Mouse (Mus musculus) MEL (cell line): Measurements from ENCODE around the gene Klhl3. TPM values are rescaled to one million over a fixed set of nuclear protein-coding genes. Genes with fewer than 3 reads are reported as not detected.

ENCODE experiments used
- DNase-seq: peaks from one replicate; pipeline ENCODE4 v3.0.0; 2011; ENCODE audit warnings: low read depth, low spot score
- H3K27ac ChIP-seq: 2 replicates; pipeline ENCODE4 v1.5.1; 2012; ENCODE audit warnings: low read depth, mild to moderate bottlenecking, control low read depth, low read length, moderate library complexity; ENCODE audit not compliant: control insufficient read depth
- H3K27me3 ChIP-seq, 2 experiments: fragments of 150-350 bp in 1 of 2; sonication (generic) in 1 of 2; 2 replicates each; pipeline ENCODE4 v1.6.1; 2012; ENCODE audit warnings: low read length in 2 of 2, mild to moderate bottlenecking in 2 of 2, improper control_type of control experiment in 1 of 2, moderate library complexity in 1 of 2; ENCODE audit not compliant: insufficient read depth in 2 of 2, control insufficient read depth in 1 of 2
- H3K36me3 ChIP-seq, 2 experiments: 2 replicates each; pipeline ENCODE4 v1.6.1; 2012 to 2014; ENCODE audit warnings: low read length in 2 of 2, improper control_type of control experiment in 1 of 2, inconsistent platforms in 1 of 2, mild to moderate bottlenecking in 1 of 2; ENCODE audit not compliant: insufficient read depth in 2 of 2, control insufficient read depth in 1 of 2
- H3K4me1 ChIP-seq, 2 experiments: fragments of 150-350 bp in 1 of 2; sonication (generic) in 1 of 2; 2 replicates each; pipeline ENCODE4 v1.6.1; 2012; ENCODE audit warnings: low read length in 2 of 2, improper control_type of control experiment in 1 of 2, mild to moderate bottlenecking in 1 of 2; ENCODE audit not compliant: insufficient read depth in 2 of 2, control insufficient read depth in 1 of 2
- H3K4me3 ChIP-seq, 2 experiments: fragments of 150-350 bp in 1 of 2; sonication (generic) in 1 of 2; 2 replicates each; pipeline ENCODE4 v1.5.1; 2012; ENCODE audit warnings: low read depth in 2 of 2, low read length in 2 of 2, mild to moderate bottlenecking in 2 of 2, moderate library complexity in 2 of 2, control low read depth in 1 of 2, improper control_type of control experiment in 1 of 2; ENCODE audit not compliant: control insufficient read depth in 1 of 2, insufficient read depth in 1 of 2
- H3K79me2 ChIP-seq: 2 replicates; pipeline ENCODE4 v1.6.1; 2012; ENCODE audit warnings: mild to moderate bottlenecking, low read length, moderate library complexity; ENCODE audit not compliant: control insufficient read depth, poor library complexity, insufficient read depth
- H3K9ac ChIP-seq: 2 replicates; pipeline ENCODE4 v1.6.1; 2012; ENCODE audit warnings: low read depth, mild to moderate bottlenecking, control low read depth, low read length, moderate library complexity; ENCODE audit not compliant: control insufficient read depth, poor library complexity, severe bottlenecking
- H3K9me3 ChIP-seq: fragments of 150-350 bp; sonication (generic); replicated peaks from 2 replicates; pipeline ENCODE4 v1.6.1; 2012; ENCODE audit warnings: mild to moderate bottlenecking, low read length, improper control_type of control experiment, moderate library complexity; ENCODE audit not compliant: insufficient read depth
- BHLHE40 ChIP-seq: IDR thresholded peaks from 2 replicates; pipeline ENCODE4 v1.6.1; 2012; ENCODE audit warnings: low read depth, mild to moderate bottlenecking, inconsistent platforms, low read length, improper control_type of control experiment, borderline replicate concordance
- CHD1 ChIP-seq: IDR thresholded peaks from 2 replicates; pipeline ENCODE4 v1.6.1; 2012; ENCODE audit warnings: low read depth, mild to moderate bottlenecking, inconsistent platforms, low read length, improper control_type of control experiment
- CTCF ChIP-seq, 3 experiments: IDR thresholded peaks in 2 of 3; conservative IDR thresholded peaks in 1 of 3; 2 replicates each; pipeline ENCODE4 v1.5.1; 2011 to 2012; ENCODE audit warnings: low read length in 3 of 3, low read depth in 2 of 3, mild to moderate bottlenecking in 2 of 3, improper control_type of control experiment in 1 of 3, inconsistent platforms in 1 of 3, mixed read lengths in 1 of 3, moderate library complexity in 1 of 3; ENCODE audit not compliant: control insufficient read depth in 1 of 3, insufficient read depth in 1 of 3, poor library complexity in 1 of 3, severe bottlenecking in 1 of 3
- E2F4 ChIP-seq: IDR thresholded peaks from 2 replicates; pipeline ENCODE4 v1.6.1; 2011; ENCODE audit warnings: low read depth, low read length, improper control_type of control experiment, borderline replicate concordance
- ELF1 ChIP-seq: IDR thresholded peaks from 2 replicates; pipeline ENCODE4 v1.6.1; 2014; ENCODE audit warnings: low read depth, mild to moderate bottlenecking, inconsistent platforms, low read length, improper control_type of control experiment, moderate library complexity
- EP300 ChIP-seq, 2 experiments: IDR thresholded peaks; 2 replicates each; pipeline ENCODE4 v1.6.1; 2011; ENCODE audit warnings: improper control_type of control experiment in 2 of 2, low read length in 2 of 2, low read depth in 1 of 2, mild to moderate bottlenecking in 1 of 2
- ETS1 ChIP-seq: IDR thresholded peaks from 2 replicates; pipeline ENCODE4 v1.6.1; 2012; ENCODE audit warnings: low read depth, mild to moderate bottlenecking, inconsistent platforms, low read length, improper control_type of control experiment, moderate library complexity
- JUND ChIP-seq: IDR thresholded peaks from 2 replicates; pipeline ENCODE4 v1.6.1; 2011; ENCODE audit warnings: low read depth, mild to moderate bottlenecking, improper control_type of control experiment, low read length
- KAT2A ChIP-seq: conservative IDR thresholded peaks from 2 replicates; pipeline ENCODE4 v1.6.1; 2012; ENCODE audit warnings: low read depth, low read length, improper control_type of control experiment, inconsistent platforms
- MAFK ChIP-seq: IDR thresholded peaks from 2 replicates; pipeline ENCODE4 v1.6.1; 2011; ENCODE audit warnings: low read depth, mild to moderate bottlenecking, low read length, improper control_type of control experiment, borderline replicate concordance
- MAX ChIP-seq: IDR thresholded peaks from 2 replicates; pipeline ENCODE4 v1.6.1; 2011; ENCODE audit warnings: low read length, improper control_type of control experiment
- MYC ChIP-seq: IDR thresholded peaks from 2 replicates; pipeline ENCODE4 v1.6.1; 2011; ENCODE audit warnings: low read depth, mild to moderate bottlenecking, low read length, improper control_type of control experiment, moderate library complexity
- NELFE ChIP-seq: IDR thresholded peaks from 2 replicates; pipeline ENCODE4 v1.6.1; 2011; ENCODE audit warnings: low read depth, low read length, improper control_type of control experiment
- NRF1 ChIP-seq: IDR thresholded peaks from 2 replicates; pipeline ENCODE4 v1.6.1; 2014; ENCODE audit warnings: low read depth, mild to moderate bottlenecking, inconsistent platforms, low read length, improper control_type of control experiment, moderate library complexity; ENCODE audit not compliant: poor library complexity, insufficient read depth, severe bottlenecking
- POLR2AphosphoS5 ChIP-seq: IDR thresholded peaks from 2 replicates; pipeline ENCODE4 v1.6.1; 2012; ENCODE audit warnings: low read depth, borderline replicate concordance, mild to moderate bottlenecking, inconsistent platforms, low read length, moderate library complexity, mixed read lengths
- RAD21 ChIP-seq: IDR thresholded peaks from 2 replicates; pipeline ENCODE4 v1.6.1; 2011; ENCODE audit warnings: mild to moderate bottlenecking, low read depth, low read length, improper control_type of control experiment
- SIN3A ChIP-seq: IDR thresholded peaks from 2 replicates; pipeline ENCODE4 v1.6.1; 2012; ENCODE audit warnings: low read length, improper control_type of control experiment, inconsistent platforms
- SMC3 ChIP-seq: IDR thresholded peaks from 2 replicates; pipeline ENCODE4 v1.6.1; 2011; ENCODE audit warnings: low read depth, low read length, improper control_type of control experiment
- TBP ChIP-seq: IDR thresholded peaks from 2 replicates; pipeline ENCODE4 v1.8.0; 2011; ENCODE audit warnings: low read depth, low read length, improper control_type of control experiment
- TCF12 ChIP-seq: IDR thresholded peaks from 2 replicates; pipeline ENCODE4 v1.6.1; 2014; ENCODE audit warnings: low read depth, mild to moderate bottlenecking, inconsistent platforms, low read length, improper control_type of control experiment, moderate library complexity
- UBTF ChIP-seq: IDR thresholded peaks from 2 replicates; pipeline ENCODE4 v1.6.1; 2012; ENCODE audit warnings: low read depth, mild to moderate bottlenecking, inconsistent platforms, low read length, improper control_type of control experiment, moderate library complexity, borderline replicate concordance; ENCODE audit not compliant: insufficient read depth
- USF1 ChIP-seq: IDR thresholded peaks from 2 replicates; pipeline ENCODE4 v1.6.1; 2014; ENCODE audit warnings: low read depth, mild to moderate bottlenecking, inconsistent platforms, low read length, improper control_type of control experiment, moderate library complexity
- ZKSCAN1 ChIP-seq: IDR thresholded peaks from 2 replicates; pipeline ENCODE4 v1.6.1; 2012; ENCODE audit warnings: low read depth, mild to moderate bottlenecking, inconsistent platforms, low read length, improper control_type of control experiment, moderate library complexity
- ZNF384 ChIP-seq: IDR thresholded peaks from 2 replicates; pipeline ENCODE4 v1.6.1; 2012; ENCODE audit warnings: low read depth, mild to moderate bottlenecking, inconsistent platforms, low read length, improper control_type of control experiment
- polyA plus RNA-seq, 2 experiments: library from polyadenylated mRNA; stranded (reverse) in 1 of 2; unstranded in 1 of 2; fragments of >175 nt in 1 of 2; fragments of >200 nt in 1 of 2; gene quantifications; 2 replicates each; pipeline versions ENCODE4 v1.2.1 to v1.2.4; 2012; ENCODE audit warnings: low replicate concordance in 2 of 2, low read depth in 1 of 2; ENCODE audit not compliant: insufficient read length in 2 of 2, insufficient read depth in 1 of 2, missing spikeins in 1 of 2
- total RNA-seq: library from RNA; depleted of rRNA; stranded (reverse); fragments of 300-350 nt; gene quantifications from 2 replicates; pipeline ENCODE4 v1.2.3, GENCODE M21; 2012

Klhl3 gene
- total and polyA plus RNA-seq, 3 experiments = 0.01 TPM; not detected in 2

DNA sequence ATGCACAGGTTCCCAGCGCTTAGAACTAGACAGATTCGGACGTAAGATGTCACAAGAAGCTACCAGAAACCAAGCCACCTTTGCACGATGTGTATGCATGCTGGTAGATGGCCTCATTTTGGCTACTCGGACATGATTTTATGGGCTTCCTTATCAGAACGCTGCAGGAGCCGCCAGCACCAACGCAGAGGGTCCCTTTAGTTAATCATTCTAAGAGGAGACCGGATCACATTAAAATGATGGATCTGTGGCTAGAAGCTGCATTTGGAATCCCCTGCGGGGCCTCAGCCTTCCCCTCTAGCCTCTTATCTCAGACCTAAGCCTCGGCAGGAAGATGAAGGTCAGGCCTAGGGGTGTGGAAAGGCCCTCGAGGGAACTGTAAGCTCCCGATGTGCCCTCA lies 117.5 kb downstream of the Klhl3 start:
- H3K9me3 ChIP-seq = no peaks in the 10 kb centered on the region
- no peak overlapping the region for H3K9ac ChIP-seq
- no peak for TF ChIP-seq ZNF384
- no peak for TF ChIP-seq NELFE
- TF ChIP-seq SMC3 = no peak
- TF ChIP-seq KAT2A = no peak
- no peak for TF ChIP-seq E2F4
- no peak for TF ChIP-seq EP300 (IDR thresholded peaks at IDR 0.05; ENCODE audit: low read depth in 1 of 2, low read length in 2 of 2)
- TF ChIP-seq NRF1 = no peak
- TF ChIP-seq TBP = no peak
- TF ChIP-seq BHLHE40 = no peak
- TF ChIP-seq SIN3A = no peak
- no peak for TF ChIP-seq JUND
- TF ChIP-seq ETS1 = no peak
- TF ChIP-seq POLR2AphosphoS5 = no peak
- H3K4me3 ChIP-seq = no peak overlapping the region
- H3K36me3 ChIP-seq = no peaks in the 10 kb centered on the region
- H3K79me2 ChIP-seq = no peaks in the 10 kb centered on the region
- no peak overlapping the region for H3K27ac ChIP-seq
- no peaks in the 10 kb centered on the region for H3K4me1 ChIP-seq
- H3K27me3 ChIP-seq = no peaks in the 10 kb centered on the region
- DNase-seq = no peak

DNA sequence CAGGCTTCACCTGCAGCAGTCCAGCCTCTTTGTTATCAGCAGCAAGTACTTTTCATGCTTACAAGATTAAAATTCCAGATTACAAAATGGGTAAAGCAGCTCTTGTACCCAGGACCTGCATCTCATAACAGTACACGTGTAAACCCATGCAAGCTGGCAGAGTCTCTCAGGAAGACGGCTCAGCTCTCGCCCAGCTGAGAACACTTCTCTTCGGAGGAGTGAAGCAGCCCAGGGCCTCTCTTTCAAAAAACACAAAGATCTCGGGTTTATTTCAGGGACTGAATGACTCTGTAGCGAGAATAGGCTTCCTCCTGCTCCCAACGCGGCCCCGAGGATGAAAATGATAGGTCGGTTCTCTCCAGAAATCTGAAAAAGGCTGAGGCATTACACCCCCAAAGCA lies 128.8 kb downstream of the Klhl3 start:
- Histone ChIP-seq H3K4me1 (no peaks in the 10 kb centered on the region), H3K9me3 (no peaks in the 10 kb centered on the region), H3K36me3 (no peaks in the 10 kb centered on the region), H3K27me3 (no peaks in the 10 kb centered on the region), H3K79me2 (no peaks in the 10 kb centered on the region), H3K27ac (no peak overlapping the region), H3K4me3 (no peak overlapping the region), H3K9ac (no peak overlapping the region)
- TF ChIP-seq MAFK = no peak
- no peak for DNase-seq

DNA sequence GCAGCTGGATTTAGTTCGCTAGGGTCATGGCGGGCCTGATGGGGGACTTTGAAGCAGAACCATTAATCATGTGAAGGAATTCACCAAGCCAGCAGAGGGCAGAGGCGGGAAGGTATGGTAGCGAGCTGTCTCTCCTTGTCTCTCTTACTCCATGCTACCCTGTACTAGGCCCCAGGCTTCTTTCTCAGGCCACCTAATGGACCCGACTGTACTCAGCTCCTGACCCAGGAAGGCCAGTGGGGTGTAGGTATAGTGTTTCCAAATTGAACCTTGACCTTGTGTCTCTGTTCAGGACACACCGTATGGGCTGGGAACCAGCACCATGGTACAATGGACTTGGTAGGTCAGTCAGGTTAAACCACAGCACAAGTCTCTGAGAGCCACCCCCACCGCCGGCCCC lies 129.2 kb downstream of the Klhl3 start:
- Histone ChIP-seq H3K79me2 (no peaks in the 10 kb centered on the region), H3K27ac (no peak overlapping the region), H3K27me3 (no peaks in the 10 kb centered on the region), H3K9me3 (no peaks in the 10 kb centered on the region), H3K36me3 (no peaks in the 10 kb centered on the region), H3K4me1 (no peaks in the 10 kb centered on the region), H3K9ac (no peak overlapping the region), H3K4me3 (no peak overlapping the region)
- DNase-seq = no peak
- TF ChIP-seq TCF12 (no peak), ZKSCAN1 (no peak), NELFE (no peak), POLR2AphosphoS5 (no peak), ELF1 (no peak), RAD21 (no peak), ZNF384 (no peak), MAX (no peak), UBTF (no peak), MYC (no peak), USF1 (no peak), TBP (no peak), EP300 (IDR thresholded peaks at IDR 0.05; ENCODE audit: low read depth in 1 of 2, low read length in 2 of 2) (no peak), ETS1 (no peak), CTCF (IDR thresholded peaks at IDR 0.05 in 2 of 3, conservative IDR thresholded peaks at IDR 0.05 in 1 of 3; ENCODE audit: control insufficient read depth in 1 of 3, insufficient read depth in 1 of 3, low read depth in 2 of 3, low read length in 3 of 3, poor library complexity in 1 of 3, severe bottlenecking in 1 of 3) (no peak), CHD1 (no peak)
